Mouse (Mus musculus) limb, embryonic 14.5 days (tissue): ENCODE data around the gene Rbmx2. TPM values are rescaled to one million over a fixed set of nuclear protein-coding genes. Genes with fewer than 3 reads are reported as not detected.

Source experiments
- ATAC-seq: fragments of 200-750 bp; cut with Nextera tagmentation; 2 replicates; pipeline ENCODE4 v1.8.0; 2017; ENCODE audit warnings: low read depth, moderate number of reproducible peaks, moderate TSS enrichment; ENCODE audit not compliant: low FRiP score
- DNase-seq: peaks from one replicate; pipeline ENCODE4 v3.0.0-alpha.2; 2015; ENCODE audit warnings: low spot score
- H3K27ac ChIP-seq: fragments of 300-500 bp; sonication (generic); replicated peaks from 2 replicates; pipeline ENCODE4 v1.5.1; 2014; ENCODE audit warnings: low read depth, mild to moderate bottlenecking, low read length, moderate library complexity, mixed read lengths
- H3K27me3 ChIP-seq: fragments of 300-500 bp; sonication (generic); 2 replicates; pipeline ENCODE4 v1.6.1; 2014; ENCODE audit warnings: low read length, mixed read lengths; ENCODE audit not compliant: control insufficient read depth, insufficient read depth
- H3K36me3 ChIP-seq: fragments of 300-500 bp; sonication (generic); 2 replicates; pipeline ENCODE4 v1.6.1; 2014; ENCODE audit warnings: mild to moderate bottlenecking, low read length, moderate library complexity, mixed read lengths; ENCODE audit not compliant: control insufficient read depth, insufficient read depth
- H3K4me1 ChIP-seq: fragments of 300-500 bp; sonication (generic); 2 replicates; pipeline ENCODE4 v1.6.1; 2014; ENCODE audit warnings: antibody characterized with exemption, low read length, mixed read lengths; ENCODE audit not compliant: control insufficient read depth, insufficient read depth
- H3K4me2 ChIP-seq: fragments of 300-500 bp; sonication (generic); replicated peaks from 2 replicates; pipeline ENCODE4 v1.6.1; 2014; ENCODE audit warnings: low read depth, mild to moderate bottlenecking, low read length, moderate library complexity; ENCODE audit not compliant: severe bottlenecking
- H3K4me3 ChIP-seq: fragments of 300-500 bp; sonication (generic); replicated peaks from 2 replicates; pipeline ENCODE4 v1.5.1; 2014; ENCODE audit warnings: low read length
- H3K9ac ChIP-seq: fragments of 300-500 bp; sonication (generic); 2 replicates; pipeline ENCODE4 v1.6.1; 2014; ENCODE audit warnings: mild to moderate bottlenecking, low read depth, low read length, moderate library complexity; ENCODE audit not compliant: severe bottlenecking
- H3K9me3 ChIP-seq: fragments of 300-500 bp; sonication (generic); 2 replicates; pipeline ENCODE4 v1.6.1; 2016; ENCODE audit warnings: low read length; ENCODE audit not compliant: control insufficient read depth
- POLR2A ChIP-seq: fragments of 200-500 bp; IDR thresholded peaks from 2 replicates; pipeline ENCODE4 v1.8.0; 2012; ENCODE audit warnings: inconsistent platforms, mild to moderate bottlenecking, moderate library complexity, borderline replicate concordance; ENCODE audit not compliant: insufficient read depth, insufficient read length; ENCODE audit errors: extremely low read depth
- WGBS: fragments of 180-500 bp; shearing (Covaris S2); extraction: QIAGEN DNeasy Blood & Tissue Kit; methylation state at CpG from one replicate; pipeline ENCODE4 v1.1.7; 2014; 5-methylcytosine and 5-hydroxymethylcytosine counted together
- polyA plus RNA-seq, 2 experiments: library from polyadenylated mRNA; depleted of rRNA in 1 of 2; stranded (reverse) in 1 of 2; unstranded in 1 of 2; fragments of >200 nt; fragmentation: Nextera tagmentation in 1 of 2; extraction: Ambion mirVana in 1 of 2; gene quantifications; 2 replicates each; pipeline versions ENCODE4 v1.2.1 to v1.2.3; 2012 to 2014

The Rbmx2 gene
- polyA plus RNA-seq, 2 experiments, result 13.6 to 25.7 TPM

- H3K4me2 ChIP-seq, result no peak overlapping the region
- WGBS, result 17% methylated on average over 3 of the region's 3 CpGs
- TF ChIP-seq POLR2A, result no peak
- DNase-seq, result peak; percentile 28
- no peaks in the 10 kb centered on the region for H3K9me3 ChIP-seq
- no peak overlapping the region for H3K4me3 ChIP-seq
- H3K9ac ChIP-seq, result no peak overlapping the region
- no peaks in the 10 kb centered on the region for H3K36me3 ChIP-seq
- H3K27me3 ChIP-seq, result no peaks in the 10 kb centered on the region
- H3K4me1 ChIP-seq, result no peaks in the 10 kb centered on the region
- ATAC-seq, result no peak
- no peak overlapping the region for H3K27ac ChIP-seq
These were observed 11.4 kb upstream of the Rbmx2 start for GRCm38 (mm10) chrX:48683451-48683850.

DNA sequence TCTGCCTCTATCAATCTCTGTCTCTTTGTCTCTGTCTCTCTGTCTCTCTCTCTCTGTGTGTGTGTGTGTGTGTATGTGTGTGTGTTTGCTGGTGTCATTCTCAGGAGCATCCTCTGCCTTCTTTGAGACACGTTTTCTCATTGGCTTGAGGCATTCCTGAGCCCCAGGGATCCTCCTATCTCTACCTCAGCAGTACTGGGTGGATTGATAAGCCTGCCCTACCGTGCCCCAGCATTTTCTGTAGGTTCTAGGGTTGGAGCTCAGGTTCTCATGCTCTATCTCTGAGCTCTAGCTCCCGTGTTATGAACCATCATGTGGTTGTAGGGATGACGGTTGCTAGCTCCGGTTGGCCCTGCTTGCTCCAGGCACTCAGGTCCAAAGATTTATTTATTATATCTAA lies 10.9 kb upstream of the Rbmx2 start:
- Histone ChIP-seq H3K36me3 (no peaks in the 10 kb centered on the region), H3K9me3 (no peaks in the 10 kb centered on the region), H3K4me1 (no peaks in the 10 kb centered on the region), H3K4me2 (no peak overlapping the region), H3K27me3 (no peaks in the 10 kb centered on the region), H3K27ac (no peak overlapping the region), H3K4me3 (no peak overlapping the region), H3K9ac (no peak overlapping the region)
- DNase-seq (no peak), ATAC-seq (no peak)
- no peak for TF ChIP-seq POLR2A
- 73% methylated on average over 5 of the region's 5 CpGs for WGBS

DNA sequence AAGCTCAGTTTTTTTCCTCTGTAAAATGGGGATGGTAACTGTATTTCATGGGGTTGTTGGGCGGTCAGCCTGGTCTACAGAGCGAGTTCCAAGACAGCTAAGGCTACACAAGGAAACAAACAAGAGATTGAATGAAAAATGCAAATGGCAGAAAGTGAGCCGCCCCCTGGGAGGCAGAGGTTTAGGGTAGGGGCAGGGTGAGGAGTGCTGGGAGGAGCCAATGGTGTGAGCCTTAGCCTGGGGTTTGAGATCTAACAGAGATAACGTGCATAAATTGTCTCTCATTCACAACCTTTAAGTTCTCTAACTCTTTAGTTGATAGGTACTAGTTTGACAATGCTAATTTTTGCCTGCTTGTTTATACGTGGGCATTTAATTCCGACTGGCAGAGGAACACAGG lies 344 bp upstream of the Rbmx2 start:
- Histone ChIP-seq H3K4me2 (peak overlapping the region; percentile 49), H3K9ac (0 out of 2 replicates have a peak overlapping the region, but pooled peaks have one; percentile 16), H3K27ac (no peak overlapping the region), H3K4me3 (peak overlapping the region; percentile 56), H3K9me3 (no peaks in the 10 kb centered on the region), H3K4me1 (0 out of 2 replicates have a peak, but pooled peaks cover 2% of the 10 kb centered on the region), H3K27me3 (no peaks in the 10 kb centered on the region), H3K36me3 (no peaks in the 10 kb centered on the region; the same call in 1 of the 2 replicates)
- DNase-seq (no peak), ATAC-seq (peak; percentile 71; the same call in 1 of the 2 replicates)
- 13% methylated on average over 6 of the region's 6 CpGs for WGBS
- TF ChIP-seq POLR2A, result no peak

- no peaks in the 10 kb centered on the region for H3K9me3 ChIP-seq
- no peak for TF ChIP-seq POLR2A
- no peaks in the 10 kb centered on the region for H3K27me3 ChIP-seq
- no peaks in the 10 kb centered on the region for H3K4me1 ChIP-seq
- WGBS, result 88% methylated on average over 10 of the region's 10 CpGs
- H3K4me2 ChIP-seq, result no peak overlapping the region
- no peak overlapping the region for H3K9ac ChIP-seq
- H3K27ac ChIP-seq, result no peak overlapping the region
- H3K4me3 ChIP-seq, result no peak overlapping the region
- H3K36me3 ChIP-seq, result peaks cover 3% of the 10 kb centered on the region
- DNase-seq (no peak), ATAC-seq (no peak)
These were observed 14.9 kb downstream of the Rbmx2 start for GRCm38 (mm10) chrX:48709701-48710100.

GRCm38 (mm10) chrX:48712846-48713245 lies 18.0 kb downstream of the Rbmx2 start:
- Histone ChIP-seq H3K4me1 (no peaks in the 10 kb centered on the region), H3K9me3 (no peaks in the 10 kb centered on the region), H3K27ac (no peak overlapping the region), H3K4me2 (no peak overlapping the region), H3K9ac (no peak overlapping the region), H3K36me3 (peaks cover 3% of the 10 kb centered on the region), H3K4me3 (no peak overlapping the region), H3K27me3 (no peaks in the 10 kb centered on the region)
- ATAC-seq (no peak), DNase-seq (no peak)
- 90% methylated on average over 8 of the region's 8 CpGs for WGBS
- no peak for TF ChIP-seq POLR2A
